Mouse (Mus musculus): ENCODE results near the gene Socs4.
"Not testable (repeated sequence)": the region's sequence is repeated elsewhere in the genome, so short reads cannot be mapped to it uniquely, and the experiment has no call there.

Gene Socs4

DNA sequence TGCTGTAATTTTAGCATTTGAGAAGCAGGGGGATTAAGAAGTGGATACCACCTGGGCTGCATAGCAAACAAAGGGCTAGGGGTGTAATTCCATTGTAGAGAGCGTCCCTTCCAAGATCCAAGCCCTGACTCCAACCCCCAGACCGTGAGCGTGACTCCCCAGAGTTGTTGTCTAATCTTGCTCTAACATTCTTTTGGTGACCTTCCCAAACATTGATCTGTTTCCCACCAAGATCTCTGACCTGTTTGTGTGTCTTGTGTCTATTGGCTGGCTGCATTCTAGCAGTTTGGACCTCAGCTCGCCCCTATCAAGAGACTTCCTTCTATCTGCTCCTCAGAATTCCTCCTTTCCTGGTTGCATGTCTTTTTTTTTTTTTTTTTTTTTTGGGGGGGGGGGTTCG lies 10.3 kb downstream of the Socs4 start:
- DNase-seq (ENCODE audit: low spot score), result no peak

DNA sequence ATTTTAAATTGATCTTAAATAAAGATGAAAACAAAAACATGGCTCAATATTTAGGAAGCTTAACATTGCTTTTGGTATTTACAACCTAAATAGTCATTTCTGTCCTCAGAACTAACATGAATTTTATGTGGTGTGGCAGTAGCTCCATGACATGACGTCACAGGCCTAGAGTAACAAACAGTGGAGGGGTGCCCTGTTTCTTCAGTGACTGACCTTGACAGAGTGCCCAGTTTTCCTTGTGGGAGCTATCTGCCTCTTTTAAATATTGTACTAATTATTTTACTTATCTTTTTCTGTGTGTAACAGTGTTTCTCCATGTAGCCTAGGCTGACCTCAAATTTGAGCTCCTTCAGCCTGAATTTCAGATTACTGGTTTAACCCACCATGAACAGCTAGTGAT lies 15.0 kb downstream of the Socs4 start:
- no peak for DNase-seq (ENCODE audit: low spot score)

DNA sequence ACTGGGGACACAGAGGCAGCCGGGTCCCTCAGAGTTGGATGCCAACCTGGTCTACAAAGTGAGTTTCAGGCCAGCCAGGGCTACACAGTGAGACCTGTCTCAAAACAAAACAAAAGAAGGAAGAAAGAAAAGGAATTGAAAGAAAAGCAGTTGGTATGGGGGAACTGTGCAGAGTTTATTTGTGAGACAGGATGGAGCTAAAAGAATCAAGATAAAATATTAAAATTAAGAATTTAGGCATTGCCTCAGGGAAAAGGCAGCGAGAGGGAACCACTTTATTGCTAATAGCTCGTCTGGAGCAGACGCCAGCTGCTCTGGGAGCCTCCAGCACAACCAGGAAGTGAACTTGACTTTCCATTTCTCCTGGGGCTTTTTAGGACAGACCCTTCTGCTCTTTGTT lies 17.4 kb downstream of the Socs4 start:
- no peak for DNase-seq (ENCODE audit: low spot score)

DNA sequence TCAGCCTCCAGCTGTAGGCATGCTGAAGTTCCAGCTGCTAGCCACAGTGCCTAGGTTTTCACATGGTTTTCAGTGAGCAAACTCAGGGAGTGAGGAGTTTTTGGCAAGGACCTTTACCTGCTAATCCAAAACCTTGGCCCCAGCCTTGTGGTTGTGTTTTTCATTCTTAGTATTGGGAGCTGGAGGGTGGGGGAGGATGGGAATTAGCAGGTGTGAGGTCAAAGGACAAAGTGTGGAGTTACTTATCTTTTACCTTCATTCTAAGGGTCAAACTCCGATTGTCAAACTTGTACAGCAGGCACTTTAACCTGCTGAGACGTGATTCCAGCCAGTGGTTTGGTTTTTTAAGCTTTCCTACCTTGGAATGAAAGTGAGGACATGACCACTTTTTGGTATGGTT lies 19.5 kb downstream of the Socs4 start:
- no peak for DNase-seq (ENCODE audit: low spot score)

DNA sequence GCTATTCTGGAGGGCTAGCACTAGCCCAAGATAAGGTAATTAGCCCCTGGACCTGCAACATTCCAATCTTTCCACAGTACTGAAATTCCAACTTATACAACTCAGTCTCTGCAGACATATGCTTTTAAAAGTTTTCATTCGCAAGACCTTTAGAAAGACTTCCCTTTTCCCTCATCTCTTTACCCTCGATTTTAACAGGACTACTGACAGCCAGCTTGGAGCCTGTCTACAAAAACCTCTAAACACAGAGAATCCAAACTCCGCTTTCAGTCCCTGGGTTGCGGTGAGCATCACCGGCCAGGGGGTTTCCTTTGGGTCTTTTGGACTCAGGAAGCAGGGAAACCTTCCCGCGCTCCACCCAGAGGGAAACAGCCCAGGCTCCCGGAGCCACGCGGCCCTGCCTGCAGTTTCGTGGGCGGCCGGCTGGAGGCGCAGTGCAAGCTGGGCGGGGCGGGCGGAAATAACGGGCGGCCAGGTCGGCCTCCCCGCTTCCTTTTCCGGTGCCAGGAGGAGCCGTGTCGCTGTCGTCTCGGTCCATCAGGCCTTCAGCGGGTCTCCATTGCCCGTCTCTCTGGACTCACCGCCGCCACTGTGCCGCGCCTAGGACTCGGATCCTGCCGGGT lies 21.2 kb downstream of the Socs4 start, which contains the start of gene Mapk1ip1l:
Gene Mapk1ip1l, plus strand, starts transcription at position 482 of the 623 bp plus-strand sequence.
- peak; percentile 96 for DNase-seq (ENCODE audit: low spot score)

DNA sequence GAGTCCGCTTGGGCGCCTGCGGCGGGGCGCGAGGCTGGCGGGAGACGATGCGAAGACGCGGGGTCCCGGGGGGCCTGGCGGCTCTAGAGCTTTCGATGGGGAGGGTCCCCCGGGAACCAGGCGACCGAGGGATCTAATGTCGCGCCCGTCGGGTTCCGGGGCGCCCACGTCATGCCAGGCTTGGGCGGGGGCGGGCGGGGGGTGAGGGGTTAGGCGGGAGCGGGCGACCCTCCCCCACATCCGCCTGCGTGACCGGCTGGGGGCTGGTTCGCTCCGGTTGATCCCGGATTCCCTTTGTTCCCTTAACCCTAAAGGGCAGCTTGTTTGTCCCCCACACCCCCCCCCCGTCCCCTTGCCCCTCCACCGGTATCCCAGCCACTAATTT lies 21.7 kb downstream of the Socs4 start:
- DNase-seq (ENCODE audit: low spot score), result no peak

DNA sequence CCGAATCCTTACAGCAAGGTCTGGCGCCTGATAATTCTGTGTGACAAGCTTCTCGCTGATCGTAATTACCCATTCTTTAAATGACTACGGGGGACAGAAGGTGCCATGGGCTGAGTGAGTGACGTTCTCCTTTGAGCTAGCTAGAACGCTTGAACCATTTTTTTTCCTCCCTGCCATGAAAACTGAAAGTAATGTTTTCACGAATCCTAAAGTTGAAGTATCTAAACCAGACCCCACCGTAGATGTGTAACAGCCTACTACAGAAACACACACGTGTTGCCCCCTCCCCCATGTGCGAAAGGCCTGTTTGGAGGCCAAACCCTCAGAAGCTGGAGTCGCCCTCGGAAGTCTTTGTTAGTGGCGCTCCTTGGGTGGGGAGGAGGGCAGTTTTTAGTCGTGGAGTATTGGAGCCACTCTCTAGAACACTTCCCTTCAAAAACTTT lies 22.1 kb downstream of the Socs4 start:
- DNase-seq (ENCODE audit: low spot score), result peak; percentile 17

DNA sequence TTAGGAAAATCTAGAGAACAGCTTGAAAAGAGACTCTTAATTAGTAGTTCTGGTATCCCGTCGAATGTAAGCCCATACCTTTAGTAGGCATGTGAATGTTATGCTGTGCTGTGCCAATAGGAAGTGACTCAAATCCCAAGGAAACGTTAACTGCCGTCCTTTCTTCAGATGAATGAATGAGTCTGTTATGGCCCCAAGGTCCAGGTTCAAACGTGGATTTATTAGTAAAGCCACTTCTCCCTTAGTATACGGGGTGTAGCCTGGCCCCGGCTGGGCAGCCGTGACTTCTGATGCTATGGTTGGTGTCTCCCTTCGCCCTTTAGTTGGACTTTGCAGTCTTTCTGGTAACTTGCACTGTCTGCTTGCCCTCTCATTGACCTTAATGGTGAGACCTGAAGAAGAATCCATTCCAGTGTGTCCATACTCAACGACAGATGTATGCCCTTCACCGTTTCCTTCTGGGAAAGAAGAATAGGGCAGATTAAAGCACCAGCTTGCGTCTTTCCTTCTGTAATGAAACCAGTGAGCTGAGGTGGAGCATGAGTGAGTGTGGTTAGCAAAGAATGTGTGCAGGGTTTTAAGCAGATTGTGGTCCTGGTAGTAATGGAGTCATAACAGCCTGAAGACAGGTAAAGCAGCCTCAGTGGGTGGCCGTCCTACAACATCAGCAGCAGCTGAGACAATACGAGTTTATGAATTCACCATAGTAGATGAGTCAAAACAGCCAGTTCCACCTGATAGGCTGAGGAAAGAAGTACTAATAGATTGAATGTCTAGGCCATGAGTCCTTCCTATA lies 26.4 kb downstream of the Socs4 start:
- no peak for DNase-seq (ENCODE audit: low spot score)

DNA sequence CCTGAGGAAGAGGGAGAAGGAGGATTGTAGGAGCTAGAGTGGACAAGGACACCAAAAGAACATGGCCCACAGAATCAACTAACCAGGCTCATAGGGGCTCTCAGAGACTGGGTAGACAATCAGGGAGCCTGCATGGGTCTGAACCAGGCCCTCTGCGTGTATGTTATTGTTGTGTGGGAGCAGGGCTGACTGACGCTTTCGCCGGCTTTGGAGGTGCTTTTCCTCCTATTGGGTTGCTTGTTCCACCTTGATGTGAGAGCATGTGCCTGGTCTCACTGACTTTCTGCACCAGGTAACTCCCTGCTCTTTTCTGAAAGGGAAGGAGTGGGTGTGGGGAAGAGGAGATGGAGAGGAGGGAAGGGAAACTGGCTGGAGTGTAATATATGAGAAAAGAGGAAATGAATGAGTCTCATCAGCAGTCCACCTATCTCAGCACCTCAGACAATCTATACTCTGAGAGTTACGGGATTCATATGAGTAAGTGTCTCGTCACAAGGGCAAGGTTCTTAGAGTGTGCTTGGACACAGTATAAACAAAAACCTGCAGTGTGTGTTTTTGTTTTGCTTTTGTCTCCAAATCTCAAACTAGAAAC lies 28.2 kb downstream of the Socs4 start:
- no peak for DNase-seq (ENCODE audit: low spot score)

DNA sequence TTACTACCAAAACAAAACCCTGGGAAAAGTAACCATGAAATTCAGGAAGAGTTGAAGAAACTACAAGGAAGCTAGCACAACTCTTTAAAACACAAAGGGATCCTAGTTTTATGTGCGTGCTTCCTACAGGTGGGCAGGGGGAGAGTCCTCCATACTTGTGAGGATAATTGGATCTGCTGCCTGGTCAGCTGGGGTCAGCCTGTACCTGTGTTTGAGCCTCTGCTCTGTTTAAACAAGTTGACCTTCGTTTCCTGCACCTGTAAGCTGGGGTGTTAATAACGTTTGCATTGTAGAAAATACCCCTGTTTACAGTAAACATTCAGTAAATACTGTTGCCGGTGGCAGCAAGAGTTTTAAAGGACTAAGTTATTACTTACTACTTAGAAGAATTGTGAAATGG lies 29.2 kb downstream of the Socs4 start:
- no peak for DNase-seq (ENCODE audit: low spot score)

DNA sequence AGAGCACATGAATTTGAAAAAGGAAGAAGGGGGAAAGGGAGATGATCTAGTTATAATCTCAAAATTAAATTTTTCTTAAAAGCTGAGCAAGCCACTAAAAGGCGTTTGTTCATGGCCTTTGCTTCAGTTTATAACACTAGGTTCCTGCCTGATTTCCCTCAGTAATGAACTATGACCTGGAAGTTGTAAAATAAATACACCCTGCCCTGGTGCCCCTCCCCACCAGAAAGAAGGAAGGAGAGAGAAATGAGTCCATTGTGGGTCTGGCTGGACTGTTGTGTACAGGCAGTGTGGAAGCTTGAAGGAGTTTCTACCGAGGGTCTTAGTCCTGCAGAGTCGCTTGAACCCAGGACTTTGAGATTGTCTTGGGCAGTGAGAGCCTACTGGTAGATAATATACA lies 30.9 kb downstream of the Socs4 start:
- no peak for DNase-seq (ENCODE audit: low spot score)

DNA sequence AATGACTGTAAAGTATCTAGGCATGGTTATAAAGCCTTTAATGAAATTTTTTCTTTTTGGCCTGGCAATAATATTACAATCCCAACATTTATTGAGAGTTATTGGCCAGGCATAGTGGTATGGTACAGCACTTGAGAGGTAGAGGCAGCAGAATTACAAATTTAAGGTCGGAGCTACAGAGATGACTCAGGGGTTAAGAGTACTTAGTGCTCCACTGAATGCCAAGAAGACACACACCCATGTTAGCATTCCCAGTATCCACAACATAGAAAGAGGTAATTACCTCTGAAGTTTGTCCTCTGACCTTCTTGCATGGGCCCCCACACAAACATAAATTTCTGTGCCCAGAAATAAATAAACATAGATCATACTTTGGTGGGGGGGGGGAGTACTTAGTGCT lies 32.3 kb downstream of the Socs4 start:
- DNase-seq (ENCODE audit: low spot score), result no peak

DNA sequence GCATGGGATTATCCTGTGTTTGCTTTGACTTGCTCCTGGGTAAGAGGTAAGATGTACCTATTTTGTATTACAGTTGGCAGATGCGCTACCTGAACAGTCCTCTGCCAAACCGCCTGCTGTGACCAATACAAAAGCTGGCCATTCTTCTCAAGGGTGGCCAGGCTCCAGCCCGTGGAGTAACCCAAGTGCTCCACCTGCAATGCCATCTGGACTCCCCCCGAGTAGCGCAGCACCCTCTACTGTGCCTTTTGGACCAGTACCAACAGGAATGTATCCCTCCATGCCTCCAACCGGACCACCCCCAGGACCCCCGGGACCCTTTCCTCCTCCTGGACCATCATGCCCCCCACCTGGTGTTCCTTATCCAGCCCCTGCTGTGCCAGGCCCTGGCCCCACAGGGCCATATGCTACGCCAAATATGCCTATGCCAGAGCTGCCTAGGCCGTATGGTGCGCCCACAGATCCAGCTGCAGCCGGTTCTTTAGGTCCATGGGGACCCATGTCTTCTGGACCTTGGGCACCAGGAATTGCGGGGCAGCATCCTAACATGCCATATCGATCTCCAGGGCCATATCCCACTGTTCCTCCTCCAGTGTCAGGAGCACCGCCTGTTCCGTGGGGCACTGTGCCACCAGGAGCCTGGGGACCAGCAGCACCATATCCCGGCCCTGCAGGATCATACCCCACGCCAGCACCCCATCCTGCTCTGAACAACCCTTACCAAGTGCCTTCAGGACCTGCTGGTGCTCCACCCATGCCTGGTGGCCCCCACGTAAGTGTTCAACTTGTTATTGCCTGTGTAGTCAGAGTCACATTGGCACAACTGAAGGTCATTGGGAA lies 33.8 kb downstream of the Socs4 start:
- no peak for DNase-seq (ENCODE audit: low spot score)

DNA sequence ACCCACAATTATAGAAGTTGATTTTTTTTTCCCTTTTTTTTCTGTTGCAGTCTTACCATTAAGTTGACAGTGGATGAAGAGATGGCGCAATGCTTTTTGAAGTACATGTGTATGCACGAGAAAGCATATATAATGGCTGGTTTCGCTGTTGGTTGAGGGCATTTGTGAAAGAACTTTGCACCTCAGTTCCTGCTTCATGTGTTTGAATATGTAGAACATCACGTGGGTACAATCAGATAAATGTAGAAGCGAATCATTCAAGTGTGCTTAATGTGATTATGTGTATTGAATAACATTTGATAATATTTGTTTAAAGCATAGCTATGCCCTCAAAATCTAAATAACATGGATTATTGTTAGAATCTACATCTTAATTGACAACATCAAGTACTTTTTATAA lies 42.6 kb downstream of the Socs4 start:
- DNase-seq (ENCODE audit: low spot score), result no peak

DNA sequence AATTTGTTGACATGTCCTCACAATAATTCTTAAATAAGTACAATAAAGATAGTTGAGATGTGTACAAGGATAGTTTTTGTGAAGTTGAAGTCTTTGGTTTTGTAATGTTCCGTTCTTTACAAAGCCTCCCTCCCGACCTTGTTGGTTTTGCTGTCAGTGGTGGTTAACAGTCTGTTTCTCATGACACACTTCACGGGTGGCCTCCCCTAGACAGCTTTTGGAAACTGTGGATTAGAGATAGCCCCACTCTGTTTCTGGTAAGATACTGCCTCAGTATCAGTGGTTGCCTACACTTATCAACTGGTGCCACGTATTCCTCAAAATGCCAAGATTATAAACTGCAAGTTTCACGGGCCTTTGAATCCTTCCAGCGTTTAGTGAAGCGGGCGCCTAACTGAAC lies 44.9 kb downstream of the Socs4 start:
- DNase-seq (ENCODE audit: low spot score), result not testable (repeated sequence)

DNA sequence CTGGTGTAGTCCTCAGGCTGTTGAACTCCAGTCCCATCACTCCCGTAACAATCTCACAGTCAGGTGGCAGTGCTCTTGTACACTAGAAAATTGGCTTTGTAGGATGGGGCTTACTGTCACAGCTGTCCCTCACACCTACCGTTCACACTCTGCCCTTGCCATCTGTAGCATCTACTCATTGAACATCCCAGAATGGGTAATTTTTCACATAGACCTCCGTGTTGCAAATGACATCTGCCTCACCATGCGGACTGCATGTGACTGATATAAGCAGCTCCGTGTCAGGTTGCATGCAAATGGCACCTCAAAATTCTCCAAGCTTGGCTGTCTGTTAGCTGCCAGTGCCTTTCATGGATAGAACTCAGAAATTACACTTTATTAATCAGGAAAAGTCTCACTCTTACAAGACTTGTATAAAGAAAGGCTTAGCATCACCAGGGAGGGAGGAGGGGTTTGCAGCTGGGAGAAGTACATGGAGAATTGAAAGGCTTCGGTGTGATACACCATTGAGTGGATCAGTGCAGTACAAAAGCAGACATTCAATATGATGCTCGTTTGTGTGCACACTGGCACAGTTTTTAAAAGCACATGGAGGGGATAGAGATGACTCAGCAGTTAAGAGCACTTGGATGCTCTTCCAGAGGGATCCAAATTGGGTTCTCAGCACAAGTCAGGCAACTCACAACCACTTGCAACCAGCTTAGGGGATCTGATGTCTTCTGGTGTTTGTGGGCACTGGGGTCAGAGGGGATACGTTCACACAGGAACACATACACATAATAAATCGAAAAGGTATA lies 49.4 kb downstream of the Socs4 start:
- no peak for DNase-seq (ENCODE audit: low spot score)

DNA sequence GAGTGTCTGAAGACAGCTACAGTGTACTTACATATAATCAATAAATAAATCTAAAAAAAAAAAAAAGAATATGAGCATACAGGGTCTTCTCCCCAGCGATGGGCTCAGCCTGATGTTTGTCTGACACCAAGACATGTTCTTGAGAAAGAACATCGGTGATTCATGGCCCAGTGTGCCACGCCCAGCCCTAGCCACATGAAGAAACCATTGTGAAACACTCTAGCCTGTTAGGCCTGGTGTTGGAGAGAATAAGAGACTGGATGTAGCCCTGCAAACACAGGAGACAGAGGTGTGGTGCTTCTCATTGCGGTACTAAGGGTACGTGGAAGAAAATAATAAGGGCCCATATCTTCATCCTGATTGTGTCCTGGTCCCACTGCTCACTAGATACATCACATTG lies 50.6 kb downstream of the Socs4 start:
- no peak for DNase-seq (ENCODE audit: low spot score)

DNA sequence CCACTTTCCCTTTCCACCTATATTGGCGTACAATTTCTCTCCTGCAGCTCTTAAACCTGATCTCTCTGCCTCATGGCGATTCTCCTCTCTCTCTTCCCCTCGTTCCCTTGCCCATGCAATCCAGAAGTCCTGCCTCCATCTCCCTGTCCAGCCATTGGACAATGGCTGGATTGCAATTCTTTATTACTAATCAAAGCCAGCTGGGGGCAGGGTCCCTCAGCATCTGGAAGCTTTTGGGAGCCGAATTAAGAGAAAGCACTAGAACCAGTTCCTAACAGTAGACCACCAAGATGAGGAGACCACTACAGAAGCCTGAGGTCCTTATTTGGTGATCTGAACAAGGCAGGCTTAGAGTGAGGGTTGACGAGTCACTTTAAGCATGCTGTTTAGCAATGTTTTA lies 55.2 kb downstream of the Socs4 start:
- DNase-seq (ENCODE audit: low spot score), result no peak

DNA sequence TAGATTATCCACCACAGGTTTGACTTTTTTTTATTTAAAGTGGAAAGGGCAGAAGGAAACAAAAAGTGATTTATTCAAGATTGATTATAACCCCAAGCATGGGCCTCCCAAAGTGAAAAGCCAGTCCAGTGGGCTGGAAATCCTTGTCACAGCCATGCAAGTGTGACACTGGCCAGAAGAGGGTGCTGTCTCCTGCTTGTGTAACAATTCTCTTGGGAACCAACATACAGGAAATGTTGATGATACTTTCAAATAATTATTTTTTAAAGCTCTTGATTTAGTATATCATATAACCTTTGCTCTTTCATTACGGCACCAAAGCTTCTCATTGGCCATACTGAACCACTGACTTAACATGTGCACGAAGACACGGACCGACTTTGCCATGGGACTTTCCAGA lies 58.1 kb downstream of the Socs4 start:
- peak; percentile 76 for DNase-seq (ENCODE audit: low spot score)

DNA sequence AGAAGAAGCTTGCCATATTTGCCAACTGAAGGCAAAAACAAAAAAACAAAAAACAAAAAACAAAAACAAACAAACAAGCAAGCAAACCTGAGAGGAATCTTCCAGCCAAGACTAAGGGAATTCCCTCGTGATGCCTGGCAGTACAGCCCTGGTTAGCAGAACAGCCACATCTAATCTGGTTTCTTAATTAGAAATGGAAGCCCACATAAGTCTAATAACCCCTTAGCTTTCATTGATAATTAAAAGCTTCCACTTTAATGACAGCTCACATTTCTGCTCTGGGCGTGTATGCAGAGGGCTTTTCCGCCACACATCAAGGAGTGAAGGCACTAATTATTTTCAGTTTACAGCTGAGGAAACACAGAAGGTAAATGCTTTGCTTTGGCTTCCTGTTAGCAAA lies 58.6 kb downstream of the Socs4 start:
- DNase-seq (ENCODE audit: low spot score), result no peak

DNA sequence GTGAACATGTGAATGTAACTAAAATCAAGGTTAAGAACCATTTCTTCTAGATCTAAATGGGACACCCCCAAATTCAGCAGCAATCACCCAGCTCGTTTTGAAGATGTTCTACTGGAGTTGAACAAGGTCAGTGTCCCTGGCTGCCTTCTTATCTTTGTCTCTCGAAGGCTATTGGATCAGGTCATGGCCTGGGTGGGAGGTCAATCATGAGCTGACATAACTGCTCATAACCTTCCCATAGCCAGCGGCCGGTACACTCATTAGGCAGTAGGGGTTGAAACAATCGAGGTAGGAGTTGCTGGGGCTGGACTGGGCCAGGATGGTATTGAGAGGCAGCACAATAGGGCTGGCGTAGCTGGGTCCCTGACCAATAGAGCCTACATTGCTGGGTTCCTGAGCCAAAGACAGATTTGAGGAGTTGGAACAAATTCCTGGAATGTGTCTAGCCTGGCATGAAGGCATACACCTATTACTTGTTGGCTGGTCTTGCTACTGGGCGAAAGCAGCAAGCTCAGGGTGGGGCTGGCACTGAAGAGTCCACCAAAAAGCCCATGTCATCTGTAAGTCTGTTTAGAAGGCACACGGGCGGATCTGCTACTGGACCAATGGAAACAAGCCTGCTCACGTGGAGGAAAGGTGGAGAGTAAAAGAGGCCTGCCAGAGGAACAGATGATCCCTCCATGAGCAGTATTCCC lies 63.6 kb downstream of the Socs4 start:
- no peak for DNase-seq (ENCODE audit: low spot score)
